Mouse (Mus musculus): ENCODE data around the gene Hnf1a.
"Not testable (repeated sequence)": the region's sequence is repeated elsewhere in the genome, so short reads cannot be mapped to it uniquely, and the experiment has no call there.

Gene Hnf1a

DNA sequence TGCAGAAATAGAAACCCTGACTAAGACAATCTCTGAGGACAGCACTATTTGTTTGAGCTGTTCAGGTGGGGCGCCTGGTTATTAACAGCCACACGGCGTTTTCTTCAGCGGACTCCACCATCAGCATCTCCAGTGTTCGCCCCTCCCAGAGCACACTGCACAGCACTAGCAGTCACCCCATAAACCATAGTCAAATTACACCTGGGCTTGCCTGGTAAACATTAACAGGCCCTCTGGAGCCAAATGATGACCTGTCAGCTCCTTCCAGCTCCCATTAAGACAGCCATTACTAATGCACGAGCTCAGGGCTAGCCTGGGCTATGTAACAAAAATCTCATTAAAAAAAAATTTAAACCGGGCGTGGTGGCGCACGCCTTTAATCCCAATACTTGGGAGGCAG, 25.8 kb downstream of the Hnf1a start:
- no peak for DNase-seq (ENCODE audit: low read depth, low spot score)

DNA sequence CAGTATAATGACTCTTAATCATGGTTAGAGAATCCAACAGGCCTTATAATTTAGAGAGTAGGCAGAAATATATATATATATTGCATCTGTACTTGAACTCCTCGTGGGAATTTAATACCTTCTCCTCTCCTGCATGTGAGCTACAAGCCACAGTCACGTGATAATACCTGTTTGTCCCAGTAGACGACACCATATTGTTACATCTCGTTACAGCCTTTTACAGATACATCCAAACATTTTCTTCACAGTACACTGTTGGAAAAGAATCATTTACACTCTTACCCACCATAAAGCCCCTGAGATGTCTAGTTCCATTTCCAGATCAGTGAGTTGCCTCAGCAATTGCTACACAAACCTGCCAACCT, 28.1 kb downstream of the Hnf1a start:
- no peak for DNase-seq (ENCODE audit: low read depth, low spot score)

DNA sequence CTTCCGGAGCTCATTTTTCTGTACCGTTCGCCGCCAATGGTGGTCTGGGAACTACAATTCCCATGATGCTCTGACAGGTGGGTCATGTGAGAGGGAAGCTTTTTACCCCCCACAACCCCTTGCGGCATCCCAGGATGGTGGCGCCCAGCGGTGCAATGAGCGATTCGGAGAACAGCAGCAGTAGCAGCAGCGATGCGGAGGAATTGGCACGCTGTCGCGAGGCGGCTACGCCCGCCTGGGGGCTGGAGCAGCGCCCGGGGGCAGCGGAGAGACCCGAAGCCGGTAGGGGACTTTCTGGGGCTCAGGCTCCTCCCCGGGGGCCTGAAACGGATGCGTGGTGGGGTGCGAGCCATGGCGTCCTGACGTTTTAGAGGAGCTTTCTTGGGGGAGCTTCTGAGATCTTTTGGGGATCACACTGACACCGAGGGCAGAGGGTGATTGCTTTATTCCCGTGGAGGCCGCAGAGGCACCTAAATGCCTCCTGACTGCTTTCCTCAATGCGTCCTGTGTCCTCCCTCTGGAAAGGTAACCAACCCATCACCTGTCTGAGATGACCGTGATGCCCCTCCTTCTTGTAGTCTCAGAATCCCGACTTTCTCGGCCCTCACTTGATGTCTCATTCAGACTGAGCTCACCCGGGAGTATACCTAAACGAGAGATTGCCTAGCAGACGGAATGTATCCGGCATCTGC, 28.7 kb downstream of the Hnf1a start, which contains the start of gene 2210016L21Rik:
Gene 2210016L21Rik (plus strand): TSS at position 85 of the 692 bp plus-strand sequence.
- DNase-seq (ENCODE audit: low read depth, low spot score), result peak; percentile 71

DNA sequence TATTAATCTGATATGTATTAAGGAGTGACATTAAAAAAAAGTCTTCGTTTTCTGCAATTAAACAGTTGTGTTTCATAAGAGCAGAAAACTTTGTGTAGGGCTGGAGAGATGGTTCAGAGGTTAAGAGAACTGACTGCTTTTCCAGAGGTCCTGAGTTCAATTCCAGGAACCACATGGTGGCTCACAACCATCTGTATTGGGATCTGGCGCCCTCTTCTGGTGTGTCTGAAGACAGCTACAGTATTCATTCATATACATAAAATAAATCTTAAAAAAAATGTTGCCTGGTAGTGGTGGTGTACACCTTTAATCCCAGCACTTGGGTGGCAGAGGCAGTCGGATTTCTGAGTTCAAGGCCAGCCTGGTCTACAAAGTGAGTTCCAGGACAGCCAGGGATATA, 29.8 kb downstream of the Hnf1a start:
- DNase-seq (ENCODE audit: low read depth, low spot score), result not testable (repeated sequence)

- no peak for DNase-seq (ENCODE audit: low read depth, low spot score)
Observed at GRCm38 (mm10) chr5:114935838-114936237, 35.1 kb downstream of the Hnf1a start.

DNA sequence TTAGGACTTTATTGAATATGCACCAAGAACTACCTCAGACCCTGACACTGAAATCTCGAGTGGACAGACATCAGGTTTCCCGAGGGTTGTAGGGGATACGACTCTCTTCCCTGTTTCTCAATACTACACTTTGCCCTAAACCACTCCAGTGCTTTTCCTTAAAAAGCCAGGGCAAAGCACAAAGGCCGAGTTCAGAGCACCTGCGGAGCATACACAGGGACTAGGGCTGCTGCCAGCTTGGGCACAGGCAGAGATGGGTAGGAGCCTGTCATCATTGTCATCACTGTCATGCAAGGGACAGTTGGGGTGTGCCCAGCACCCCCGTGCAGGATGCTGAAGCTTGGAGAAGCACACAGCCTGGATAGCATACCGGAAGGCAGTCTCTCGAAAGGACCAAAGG, 37.7 kb downstream of the Hnf1a start:
- no peak for DNase-seq (ENCODE audit: low read depth, low spot score)

- DNase-seq (ENCODE audit: low read depth, low spot score), result no peak
Observed at GRCm38 (mm10) chr5:114931626-114932025, 39.3 kb downstream of the Hnf1a start.

GRCm38 (mm10) chr5:114926753-114927152, 44.1 kb downstream of the Hnf1a start:
- no peak for DNase-seq (ENCODE audit: low read depth, low spot score)

GRCm38 (mm10) chr5:114926153-114926684, 44.7 kb downstream of the Hnf1a start:
- no peak for DNase-seq (ENCODE audit: low read depth, low spot score)

DNA sequence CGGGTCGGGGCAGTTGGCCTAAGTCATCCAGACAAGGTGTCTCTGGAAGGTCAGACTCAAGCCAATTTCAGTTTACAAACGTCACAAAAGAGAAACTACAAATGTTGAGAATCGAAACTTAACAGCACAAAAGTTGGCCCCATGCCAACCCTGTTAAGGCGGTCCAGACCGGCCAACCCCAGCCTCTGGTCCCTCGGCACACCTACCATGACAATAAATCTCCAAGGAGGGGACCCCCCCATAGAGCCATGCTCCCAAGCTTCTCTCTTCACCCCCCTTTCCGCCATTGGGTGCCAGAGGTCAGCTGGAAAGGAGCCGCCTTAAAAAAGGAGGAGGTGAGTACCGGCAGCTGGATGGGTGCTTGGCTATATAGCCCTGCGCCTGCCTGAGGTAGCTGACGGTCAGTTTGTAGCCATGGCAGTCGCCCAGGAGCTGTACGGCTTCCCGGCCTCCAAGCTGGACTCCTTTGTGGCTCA, 47.9 kb downstream of the Hnf1a start, which contains the start of gene Oasl1:
Gene Oasl1 (plus strand): TSS at position 243 of the 476 bp plus-strand sequence.
- DNase-seq (ENCODE audit: low read depth, low spot score), result no peak

DNA sequence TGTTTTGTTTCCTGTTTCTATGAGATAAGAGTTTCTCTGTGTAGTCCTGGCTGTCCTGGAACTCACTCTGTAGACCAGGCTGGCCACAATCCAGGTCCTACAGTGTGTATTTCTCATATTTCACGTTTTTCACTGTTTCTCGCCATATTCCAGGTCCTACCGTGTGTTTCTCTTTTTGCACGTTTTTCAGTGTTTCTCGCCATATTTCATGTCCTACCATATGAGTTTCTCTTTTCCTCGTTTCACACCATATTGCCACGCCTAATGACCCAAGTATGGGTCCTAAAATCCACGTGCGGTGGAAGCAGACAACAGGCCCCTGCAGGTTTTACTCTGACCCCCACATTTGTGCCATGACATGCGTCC, 48.5 kb downstream of the Hnf1a start:
- DNase-seq (ENCODE audit: low read depth, low spot score), result peak; percentile 19

- DNase-seq (ENCODE audit: low read depth, low spot score), result no peak
Observed at GRCm38 (mm10) chr5:114921551-114922365, 49.1 kb downstream of the Hnf1a start.

GRCm38 (mm10) chr5:114917357-114917756, 53.5 kb downstream of the Hnf1a start:
- not testable (repeated sequence) for DNase-seq (ENCODE audit: low read depth, low spot score)

DNA sequence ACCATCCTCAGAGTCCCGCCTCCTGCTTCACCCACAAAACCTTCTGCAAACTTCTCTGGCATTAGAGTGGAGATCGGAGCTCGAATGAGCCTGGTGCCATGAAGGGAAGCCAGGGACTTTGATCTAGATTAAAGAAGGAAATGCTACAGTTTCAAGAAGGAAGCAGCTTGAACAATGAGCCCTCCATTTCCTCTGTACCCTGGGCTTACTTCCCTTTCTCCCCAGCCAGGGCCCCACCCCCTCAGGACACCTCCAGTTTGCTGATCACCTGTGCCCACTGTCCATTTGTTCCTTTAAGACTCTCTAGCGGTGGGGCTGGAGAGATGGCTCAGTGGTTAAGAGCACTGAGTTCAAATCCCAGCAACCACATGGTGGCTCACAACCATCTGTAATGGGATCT, 54.1 kb downstream of the Hnf1a start:
- DNase-seq (ENCODE audit: low read depth, low spot score), result no peak

GRCm38 (mm10) chr5:114915854-114916253, 55.0 kb downstream of the Hnf1a start:
- DNase-seq (ENCODE audit: low read depth, low spot score), result no peak

GRCm38 (mm10) chr5:114914855-114915254, 56.0 kb downstream of the Hnf1a start:
- no peak for DNase-seq (ENCODE audit: low read depth, low spot score)

- DNase-seq (ENCODE audit: low read depth, low spot score), result no peak
Observed at GRCm38 (mm10) chr5:114913686-114914085, 57.2 kb downstream of the Hnf1a start.

DNA sequence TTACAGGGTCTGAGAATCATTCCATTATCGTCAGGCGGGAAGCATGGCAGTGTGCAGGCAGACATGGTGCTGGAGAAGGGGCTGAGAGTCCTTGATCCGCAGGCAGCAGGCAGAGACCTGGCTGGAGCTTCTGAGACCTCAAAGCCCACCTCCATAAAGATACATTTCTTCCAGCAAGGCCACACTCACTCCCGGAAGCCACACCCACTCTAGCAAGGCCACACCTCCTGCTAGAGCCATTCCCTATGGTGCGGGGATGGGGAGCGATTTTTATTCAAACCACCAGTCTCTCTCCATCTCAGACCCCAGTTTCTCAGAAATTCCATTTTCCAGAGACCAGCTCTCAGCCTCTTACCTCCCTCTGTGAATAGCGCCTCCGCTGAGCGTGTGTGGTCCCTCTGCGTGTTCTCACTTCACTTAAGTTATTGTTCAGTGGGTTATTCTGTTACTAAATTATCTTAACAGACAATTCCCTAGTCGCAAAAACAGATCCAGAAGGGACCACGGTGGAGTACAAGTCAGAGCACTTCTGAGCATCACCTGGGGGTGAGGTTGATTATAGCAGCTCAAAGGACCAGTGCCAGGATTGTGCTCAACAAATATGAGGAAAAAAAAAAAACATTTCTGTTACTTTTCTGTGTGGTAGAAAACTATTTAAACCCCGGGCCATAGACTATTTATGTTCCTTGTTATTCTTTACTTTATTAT, 62.1 kb downstream of the Hnf1a start:
- DNase-seq (ENCODE audit: low read depth, low spot score), result no peak

GRCm38 (mm10) chr5:114902413-114902812, 68.5 kb downstream of the Hnf1a start:
- no peak for DNase-seq (ENCODE audit: low read depth, low spot score)

Data from c-Kit-negative CD71-positive TER-119-positive erythroid progenitor cells, embryonic 14.5 days (primary cell).